Mouse (Mus musculus) mouse trophoblast stem cell (cell line): ENCODE data around the gene Traf7.

Experiments used
- in situ Hi-C, 2 experiments: fragments of 300-500 bp; cut with MseI, MboI; formaldehyde crosslinking; loops; 2 replicates in 1 of 2; 3 replicates in 1 of 2; pipeline ENCODE4 v1.15.1; 2025

Gene Traf7

GRCm38 (mm10) chr17:24527723-24528559 is at the start of gene Traf7:
Gene Traf7 (minus strand): TSS chr17:24527938.
- in situ Hi-C loops: no loop called here

GRCm38 (mm10) chr17:24573811-24574210 is 46.1 kb upstream of the Traf7 start:
- in situ Hi-C loops: no loop called here

- in situ Hi-C loops: no loop called here
Observed at GRCm38 (mm10) chr17:24572651-24573245, 45.0 kb upstream of the Traf7 start.

- in situ Hi-C loops: no loop called here
Observed at GRCm38 (mm10) chr17:24569837-24570236, 42.1 kb upstream of the Traf7 start.

GRCm38 (mm10) chr17:24567034-24567779 is 39.5 kb upstream of the Traf7 start:
- in situ Hi-C loops: no loop called here

GRCm38 (mm10) chr17:24565792-24566191 is 38.1 kb upstream of the Traf7 start:
- in situ Hi-C loops: no loop called here

GRCm38 (mm10) chr17:24565092-24565491 is 37.4 kb upstream of the Traf7 start:
- in situ Hi-C loops: no loop called here

- in situ Hi-C loops: no loop called here
Observed at GRCm38 (mm10) chr17:24564422-24564821, 36.7 kb upstream of the Traf7 start.

- in situ Hi-C loops: no loop called here
Observed at GRCm38 (mm10) chr17:24563638-24564037, 35.9 kb upstream of the Traf7 start.

GRCm38 (mm10) chr17:24561592-24561991 is 33.9 kb upstream of the Traf7 start:
- in situ Hi-C loops: no loop called here

GRCm38 (mm10) chr17:24560301-24561028 is 32.7 kb upstream of the Traf7 start:
- in situ Hi-C loops: no loop called here

GRCm38 (mm10) chr17:24559146-24559545 is 31.4 kb upstream of the Traf7 start:
- in situ Hi-C loops: no loop called here

GRCm38 (mm10) chr17:24558600-24559099 is 30.9 kb upstream of the Traf7 start:
- in situ Hi-C loops: no loop called here

- in situ Hi-C loops: no loop called here
Observed at GRCm38 (mm10) chr17:24557091-24557490, 29.4 kb upstream of the Traf7 start.

GRCm38 (mm10) chr17:24551050-24551444 is 23.3 kb upstream of the Traf7 start:
- in situ Hi-C loops: no loop called here

- in situ Hi-C loops: no loop called here
Observed at GRCm38 (mm10) chr17:24550416-24551049, 22.8 kb upstream of the Traf7 start.

- in situ Hi-C loops: loop anchor here (5.0 to 10.0 kb wide), 2 partner anchors 105 to 107 kb away; partner anchors contain the start of genes Npw (in 2 of the 2) and Slc9a3r2 (in 1 of the 2)
Observed at GRCm38 (mm10) chr17:24549618-24550415, 22.1 kb upstream of the Traf7 start, which contains the start of gene Pkd1. Gene Pkd1 (plus strand): TSS chr17:24549834.

- in situ Hi-C loops: loop anchor here (5.0 to 10.0 kb wide), 2 partner anchors 106 to 108 kb away; partner anchors contain the start of genes Npw (in 2 of the 2) and Slc9a3r2 (in 1 of the 2)
Observed at GRCm38 (mm10) chr17:24548921-24549617, 21.3 kb upstream of the Traf7 start.

GRCm38 (mm10) chr17:24548435-24548834 is 20.7 kb upstream of the Traf7 start:
- in situ Hi-C loops: loop anchor here (5.0 to 10.0 kb wide), 2 partner anchors 106 to 109 kb away; partner anchors contain the start of genes Npw (in 2 of the 2) and Slc9a3r2 (in 1 of the 2)
